Comparison of ENCODE assay signal across 7 mouse cellular contexts in genomic region chr17:31982326-31983190, GRCm38 (mm10). TPM values are rescaled to one million over a fixed set of nuclear protein-coding genes. Genes with fewer than 3 reads are reported as not detected.
DNase-seq lines count a peak whose midpoint lies in the region; ATAC-seq and TF ChIP-seq lines count a peak whose summit lies in the region.

No protein-coding gene starts in this region.

- no peaks in the 10 kb centered on the region for H3K36me3 ChIP-seq in C2C12 (ENCODE audit: control insufficient read depth, insufficient read depth)
- no peaks in the 10 kb centered on the region for H3K36me3 ChIP-seq in heart, postnatal 0 days (replicated peaks; ENCODE audit: control insufficient read depth, insufficient read depth, low read length)

- no peak overlapping the region for H3K4me3 ChIP-seq in C2C12 (ENCODE audit: insufficient read depth, poor library complexity, severe bottlenecking)
- H3K4me3 ChIP-seq in heart, postnatal 0 days (ENCODE audit: low read depth, low read length) = no peak overlapping the region

- H3K79me3 ChIP-seq in C2C12 (ENCODE audit: low read depth) = no peaks in the 10 kb centered on the region

- no peaks in the 10 kb centered on the region for H3K79me2 ChIP-seq in C2C12 (ENCODE audit: control insufficient read depth, insufficient read depth)

- TF ChIP-seq EP300 in heart, postnatal 0 days (IDR thresholded peaks at IDR 0.05; ENCODE audit: low read depth) = no peak

- no peaks in the 10 kb centered on the region for H3K9me3 ChIP-seq in heart, postnatal 0 days (replicated peaks; ENCODE audit: control insufficient read depth, low read length)

- no peak overlapping the region for H3K4me2 ChIP-seq in heart, postnatal 0 days (ENCODE audit: low read depth, low read length)

- no peak for TF ChIP-seq CTCF in C2C12 (IDR thresholded peaks at IDR 0.05; ENCODE audit: control insufficient read depth, insufficient read depth, insufficient read length)
- no peak for TF ChIP-seq CTCF in heart, postnatal 0 days (IDR thresholded peaks at IDR 0.05; ENCODE audit: low read depth)

- no peak overlapping the region for H3K9ac ChIP-seq in heart, postnatal 0 days (replicated peaks; ENCODE audit: low read depth, low read length)

- 52% methylated on average over 11 of the region's 11 CpGs for WGBS in heart, postnatal 0 days

- no peaks in the 10 kb centered on the region for H3K27me3 ChIP-seq in C2C12 (ENCODE audit: control insufficient read depth, insufficient read depth, insufficient read length)
- H3K27me3 ChIP-seq in heart, postnatal 0 days (ENCODE audit: control insufficient read depth, insufficient read depth, low read length) = no peaks in the 10 kb centered on the region

- no peak overlapping the region for H3ac ChIP-seq in C2C12 (ENCODE audit: control insufficient read depth, insufficient read length, low read depth)

- peak; percentile 66 for DNase-seq in R1 (ENCODE audit: low read depth, low spot score)
- DNase-seq in heart, postnatal 0 days (ENCODE audit: low spot score) = peak; percentile 33
- peak; percentile 86 for DNase-seq in lung, postnatal 10 days
- no peak for DNase-seq in layer of hippocampus, adult 9-11 months
- DNase-seq in left cerebral cortex, postnatal 4 days = no peak
- no peak for DNase-seq in thymus, postnatal 36 days

- peak overlapping the region; percentile 17; the same call in 1 of the 2 replicates for H3K27ac ChIP-seq in heart, postnatal 0 days (ENCODE audit: low read depth)

- intact Hi-C loops in left cerebral cortex, postnatal 4 days (cut with DNase I) = no loop called here

- ATAC-seq in heart, postnatal 0 days (ENCODE audit: insufficient read depth, low read depth) = peak; percentile 51; the same call in 1 of the 2 replicates

- H3K4me1 ChIP-seq in heart, postnatal 0 days (ENCODE audit: control insufficient read depth, insufficient read depth) = no peaks in the 10 kb centered on the region; the same call in 1 of the 2 replicates

TF ChIP-seq in C2C12, 6 proteins besides CTCF, POLR2A, EP300 and RAD21:
- TF ChIP-seq CEBPB (IDR thresholded peaks at IDR 0.05; ENCODE audit: low read depth) (peak; percentile 95), FOSL1 (IDR thresholded peaks at IDR 0.05; ENCODE audit: insufficient read depth, low read length, poor library complexity, severe bottlenecking) (no peak), MYOG (IDR thresholded peaks at IDR 0.05; ENCODE audit: control insufficient read depth, extremely low read depth, insufficient read length) (no peak), MAX (IDR thresholded peaks at IDR 0.05) (peak; percentile 81), USF1 (IDR thresholded peaks at IDR 0.05; ENCODE audit: low read depth) (no peak), MYOD1 (IDR thresholded peaks at IDR 0.05; ENCODE audit: control insufficient read depth, insufficient read length, low read depth) (peak; percentile 16)

RNA-seq across cellular contexts. Expression of gene Rrp1b, which starts 53.3 kb away (rescaled TPM):
- 21.0 TPM for polyA plus RNA-seq in C2C12 (2012; fragmentation: generic; extraction: Trizol)
- total RNA-seq in heart, postnatal 0 days (2014; rRNA removed; ENCODE audit: low replicate concordance) = 37.1 and 59.7 TPM in 2 replicates
- 14.8 and 16.5 TPM in 2 replicates for polyA plus RNA-seq in heart, postnatal 0 days (2015; fragmentation: Nextera tagmentation; extraction: Ambion mirVana)
- total RNA-seq in left cerebral cortex, postnatal 4 days (2021) = 10 to 100 TPM; 33.1 to 39.1 TPM

RNA-seq across cellular contexts. Expression of gene Hsf2bp, which starts 53.6 kb away (rescaled TPM):
- polyA plus RNA-seq in C2C12 (2012; fragmentation: generic; extraction: Trizol) = 1.1 TPM
- total RNA-seq in heart, postnatal 0 days (2014; rRNA removed; ENCODE audit: low replicate concordance) = not detected in 2 replicates
- polyA plus RNA-seq in heart, postnatal 0 days (2015; fragmentation: Nextera tagmentation; extraction: Ambion mirVana) = 0.19 and 0.29 TPM in 2 replicates
- total RNA-seq in left cerebral cortex, postnatal 4 days (2021) = 1 to 10 TPM; 1.4 to 1.6 TPM

Comparison
In these comparisons a context has a peak if more than half of its experiments do, and no peak if none do; other contexts are left out.
1. DNase-seq: peak in R1 (single experiment), heart, postnatal 0 days (single experiment) and lung, postnatal 10 days (single experiment); none in layer of hippocampus, adult 9-11 months (single experiment), left cerebral cortex, postnatal 4 days (single experiment) and thymus, postnatal 36 days (0 of 2).